Mouse (Mus musculus) heart, embryonic 14.5 days (tissue): ENCODE measurements around the gene C87436. TPM values are rescaled to one million over a fixed set of nuclear protein-coding genes. Genes with fewer than 3 reads are reported as not detected.

Experiments used
- ATAC-seq: fragments of 200-750 bp; cut with Nextera tagmentation; 2 replicates; pipeline ENCODE4 v1.8.0; 2017; ENCODE audit warnings: low read depth, moderate TSS enrichment; ENCODE audit not compliant: insufficient number of reproducible peaks, insufficient read depth, low FRiP score
- H3K27ac ChIP-seq, 2 experiments: fragments of 200-500 bp in 1 of 2; fragments of 300-500 bp in 1 of 2; sonication (generic) in 1 of 2; replicated peaks in 1 of 2; 2 replicates each; pipeline ENCODE4 v1.5.1; 2012 to 2014; ENCODE audit warnings: low read depth in 2 of 2, low read length in 2 of 2, control low read depth in 1 of 2, mild to moderate bottlenecking in 1 of 2, mixed read lengths in 1 of 2; ENCODE audit not compliant: control insufficient read depth in 1 of 2, insufficient read depth in 1 of 2
- H3K27me3 ChIP-seq: fragments of 300-500 bp; sonication (generic); 2 replicates; pipeline ENCODE4 v1.6.1; 2014; ENCODE audit warnings: mild to moderate bottlenecking, low read length, control low read depth; ENCODE audit not compliant: control insufficient read depth, insufficient read depth
- H3K36me3 ChIP-seq: fragments of 300-500 bp; sonication (generic); 2 replicates; pipeline ENCODE4 v1.6.1; 2014; ENCODE audit warnings: mild to moderate bottlenecking, control low read depth, low read length, mixed read lengths; ENCODE audit not compliant: control insufficient read depth, insufficient read depth
- H3K4me1 ChIP-seq, 2 experiments: fragments of 200-500 bp in 1 of 2; fragments of 300-500 bp in 1 of 2; sonication (generic) in 1 of 2; 2 replicates each; pipeline ENCODE4 v1.6.1; 2012 to 2014; ENCODE audit warnings: low read length in 2 of 2, control low read depth in 1 of 2, mixed read lengths in 1 of 2; ENCODE audit not compliant: control insufficient read depth in 2 of 2, insufficient read depth in 2 of 2
- H3K4me2 ChIP-seq: fragments of 300-500 bp; sonication (generic); 2 replicates; pipeline ENCODE4 v1.6.1; 2014; ENCODE audit warnings: mild to moderate bottlenecking, low read length
- H3K4me3 ChIP-seq, 2 experiments: fragments of 200-500 bp in 1 of 2; fragments of 300-500 bp in 1 of 2; sonication (generic) in 1 of 2; 2 replicates each; pipeline ENCODE4 v1.5.1; 2012 to 2014; ENCODE audit warnings: low read length in 2 of 2, mild to moderate bottlenecking in 2 of 2, control low read depth in 1 of 2, low read depth in 1 of 2, moderate library complexity in 1 of 2; ENCODE audit not compliant: control insufficient read depth in 1 of 2, insufficient read depth in 1 of 2
- H3K9ac ChIP-seq: fragments of 300-500 bp; sonication (generic); 2 replicates; pipeline ENCODE4 v1.6.1; 2014; ENCODE audit warnings: mild to moderate bottlenecking, low read length
- H3K9me3 ChIP-seq: fragments of 300-500 bp; sonication (generic); 2 replicates; pipeline ENCODE4 v1.6.1; 2016; ENCODE audit warnings: low read length, control low read depth; ENCODE audit not compliant: control insufficient read depth
- WGBS: fragments of 180-500 bp; shearing (Covaris S2); extraction: QIAGEN DNeasy Blood & Tissue Kit; methylation state at CpG from one replicate; pipeline ENCODE4 v1.1.7; 2014; 5-methylcytosine and 5-hydroxymethylcytosine counted together
- polyA plus RNA-seq: library from polyadenylated mRNA; unstranded; fragments of >200 nt; fragmentation: Nextera tagmentation; extraction: Ambion mirVana; gene quantifications from 2 replicates; pipeline ENCODE4 v1.2.1, GENCODE M21; 2014

C87436 gene
- polyA plus RNA-seq, 1 experiment from 2014 or later: 20.0 TPM

DNA sequence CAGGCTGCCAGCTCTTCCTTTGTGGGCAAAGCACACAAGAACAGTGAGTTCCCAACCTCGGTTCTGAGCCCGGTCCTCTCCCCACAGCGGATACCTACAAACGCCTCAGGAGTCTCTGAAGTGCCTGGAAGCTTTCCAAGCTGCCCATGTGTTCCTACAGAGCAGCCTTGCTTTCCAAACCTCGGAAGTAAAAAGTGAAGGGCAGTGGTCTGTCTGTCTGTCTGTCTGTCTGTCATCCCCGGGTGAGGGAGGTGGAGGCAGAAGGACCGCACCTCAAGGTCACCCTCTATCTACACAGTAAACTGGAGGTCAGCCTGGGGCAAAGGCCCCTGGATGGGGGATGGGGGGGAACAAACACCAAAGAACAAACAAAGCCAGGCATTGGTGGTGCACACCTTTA lies 67.5 kb downstream of the C87436 start:
- Histone ChIP-seq H3K4me1 (peaks cover 3 to 7% of the 10 kb centered on the region in 2 experiments; a peak in 1 of 4 replicates), H3K27ac (no peak overlapping the region), H3K4me3 (no peak overlapping the region), H3K4me2 (no peak overlapping the region), H3K36me3 (no peaks in the 10 kb centered on the region), H3K9me3 (no peaks in the 10 kb centered on the region), H3K9ac (no peak overlapping the region), H3K27me3 (no peaks in the 10 kb centered on the region)
- WGBS: 49% methylated on average over 7 of the region's 7 CpGs
- no peak for ATAC-seq

GRCm38 (mm10) chr6:86506309-86506708 lies 68.1 kb downstream of the C87436 start:
- 81% methylated on average over 3 of the region's 3 CpGs for WGBS
- no peak overlapping the region for H3K9ac ChIP-seq

GRCm38 (mm10) chr6:86507116-86507515 lies 68.9 kb downstream of the C87436 start:
- H3K36me3 ChIP-seq: no peaks in the 10 kb centered on the region
- H3K4me3 ChIP-seq: no peak overlapping the region

More at GRCm38 (mm10) chr6:86506309-86506708, 68.1 kb downstream of the C87436 start:
- Histone ChIP-seq H3K4me2 (no peak overlapping the region), H3K9me3 (no peaks in the 10 kb centered on the region), H3K4me3 (no peak overlapping the region), H3K36me3 (no peaks in the 10 kb centered on the region), H3K27ac (no peak overlapping the region), H3K4me1 (peaks cover 3 to 7% of the 10 kb centered on the region in 2 experiments; a peak in 1 of 4 replicates), H3K27me3 (no peaks in the 10 kb centered on the region)
- ATAC-seq: no peak

GRCm38 (mm10) chr6:86508736-86509135 lies 70.6 kb downstream of the C87436 start:
- WGBS: 83% methylated on average over 3 of the region's 3 CpGs
- ATAC-seq: no peak

More at GRCm38 (mm10) chr6:86507116-86507515, 68.9 kb downstream of the C87436 start:
- Histone ChIP-seq H3K27me3 (no peaks in the 10 kb centered on the region), H3K27ac (no peak overlapping the region), H3K4me2 (no peak overlapping the region), H3K4me1 (peaks cover 3 to 7% of the 10 kb centered on the region in 2 experiments; a peak in 1 of 4 replicates), H3K9me3 (no peaks in the 10 kb centered on the region), H3K9ac (no peak overlapping the region)
- no peak for ATAC-seq

GRCm38 (mm10) chr6:86509194-86509865 lies 71.2 kb downstream of the C87436 start:
- Histone ChIP-seq H3K4me2 (no peak overlapping the region), H3K4me3 (no peak overlapping the region), H3K27me3 (no peaks in the 10 kb centered on the region), H3K4me1 (peaks cover 3 to 7% of the 10 kb centered on the region in 2 experiments; a peak in 1 of 4 replicates), H3K36me3 (no peaks in the 10 kb centered on the region), H3K9me3 (no peaks in the 10 kb centered on the region), H3K27ac (no peak overlapping the region), H3K9ac (no peak overlapping the region)
- ATAC-seq: no peak
- WGBS: 66% methylated on average over 4 of the region's 4 CpGs

More at GRCm38 (mm10) chr6:86508736-86509135, 70.6 kb downstream of the C87436 start:
- H3K4me3 ChIP-seq: no peak overlapping the region
- H3K9me3 ChIP-seq: no peaks in the 10 kb centered on the region
- H3K4me1 ChIP-seq: peaks cover 3 to 7% of the 10 kb centered on the region in 2 experiments; a peak in 1 of 4 replicates
- H3K36me3 ChIP-seq: no peaks in the 10 kb centered on the region
- H3K27ac ChIP-seq: no peak overlapping the region
- H3K27me3 ChIP-seq: no peaks in the 10 kb centered on the region
- H3K9ac ChIP-seq: no peak overlapping the region
- H3K4me2 ChIP-seq: no peak overlapping the region

DNA sequence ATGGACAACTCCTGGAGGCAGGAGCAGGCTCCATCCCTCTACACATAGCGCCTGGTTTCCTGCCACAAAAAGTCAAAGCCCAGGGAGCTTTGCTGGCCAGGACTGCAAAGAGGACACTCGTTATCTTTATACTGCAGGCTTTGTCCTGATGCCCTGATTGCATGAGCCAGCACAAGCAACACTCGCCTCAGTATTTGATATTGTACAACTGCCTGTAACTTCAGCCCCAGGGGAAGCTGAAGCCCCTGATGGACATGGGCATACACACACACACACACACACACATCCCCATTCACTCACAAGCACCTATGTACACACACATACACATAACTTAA lies 71.7 kb downstream of the C87436 start:
- H3K4me3 ChIP-seq: no peak overlapping the region
- no peaks in the 10 kb centered on the region for H3K9me3 ChIP-seq
- H3K27me3 ChIP-seq: no peaks in the 10 kb centered on the region
- no peak; the same call in 1 of the 2 replicates for ATAC-seq
- H3K9ac ChIP-seq: no peak overlapping the region
- no peak overlapping the region for H3K27ac ChIP-seq
- H3K4me2 ChIP-seq: no peak overlapping the region
- H3K36me3 ChIP-seq: no peaks in the 10 kb centered on the region
- 34% methylated on average over 3 of the region's 3 CpGs for WGBS
- peaks cover 3 to 4% of the 10 kb centered on the region in 2 experiments; a peak in 1 of 4 replicates for H3K4me1 ChIP-seq

- H3K4me2 ChIP-seq: no peak overlapping the region
- H3K27ac ChIP-seq: no peak overlapping the region
- WGBS: 69% methylated on average over 4 of the region's 4 CpGs
- H3K36me3 ChIP-seq: no peaks in the 10 kb centered on the region
- H3K27me3 ChIP-seq: no peaks in the 10 kb centered on the region
- no peak for ATAC-seq
- H3K9me3 ChIP-seq: no peaks in the 10 kb centered on the region
- no peak overlapping the region for H3K4me3 ChIP-seq
- no peaks in the 10 kb centered on the region; a peak in 1 of 4 replicates for H3K4me1 ChIP-seq
- no peak overlapping the region for H3K9ac ChIP-seq
Observed at GRCm38 (mm10) chr6:86510979-86511378, 72.8 kb downstream of the C87436 start.

- ATAC-seq: no peak
- H3K4me3 ChIP-seq: no peak overlapping the region
- no peaks in the 10 kb centered on the region for H3K36me3 ChIP-seq
- H3K4me1 ChIP-seq: no peaks in the 10 kb centered on the region; a peak in 1 of 4 replicates
- no peak overlapping the region for H3K27ac ChIP-seq
- WGBS: 89% methylated on average over 4 of the region's 4 CpGs
- no peaks in the 10 kb centered on the region for H3K27me3 ChIP-seq
- H3K9ac ChIP-seq: no peak overlapping the region
- H3K4me2 ChIP-seq: no peak overlapping the region
- H3K9me3 ChIP-seq: no peaks in the 10 kb centered on the region
Observed at GRCm38 (mm10) chr6:86513296-86513695, 75.1 kb downstream of the C87436 start.
